Mouse (Mus musculus) kidney, adult 2 months (tissue): ENCODE results near the gene Rbfox1. TPM values are rescaled to one million over a fixed set of nuclear protein-coding genes. Genes with fewer than 3 reads are reported as not detected.

Experiments
- DNase-seq: peaks from one replicate; pipeline ENCODE4 v3.0.0; 2021
- H3K27ac ChIP-seq: fragments of 200-500 bp; 2 replicates; pipeline ENCODE4 v1.5.1; 2012; ENCODE audit warnings: low read depth, low read length, control low read depth, inconsistent platforms; ENCODE audit not compliant: insufficient read depth
- H3K27me3 ChIP-seq: fragments of 200-500 bp; replicated peaks from 2 replicates; pipeline ENCODE4 v1.6.1; 2012; ENCODE audit warnings: mild to moderate bottlenecking, moderate library complexity, low read length, inconsistent platforms; ENCODE audit not compliant: control insufficient read depth, insufficient read depth
- H3K36me3 ChIP-seq: fragments of 200-500 bp; 2 replicates; pipeline ENCODE4 v1.6.1; 2012; ENCODE audit warnings: mild to moderate bottlenecking, moderate library complexity, low read length, inconsistent platforms; ENCODE audit not compliant: control insufficient read depth, insufficient read depth
- H3K4me1 ChIP-seq: fragments of 200-500 bp; 2 replicates; pipeline ENCODE4 v1.6.1; 2011; ENCODE audit warnings: low read length; ENCODE audit not compliant: control insufficient read depth, insufficient read depth
- H3K4me3 ChIP-seq: fragments of 200-500 bp; 2 replicates; pipeline ENCODE4 v1.5.1; 2011; ENCODE audit warnings: mild to moderate bottlenecking, low read depth, low read length, control low read depth; ENCODE audit not compliant: insufficient read depth
- CTCF ChIP-seq: fragments of 200-500 bp; conservative IDR thresholded peaks from 2 replicates; pipeline ENCODE4 v1.5.1; 2011; ENCODE audit warnings: low read depth, mild to moderate bottlenecking, control low read depth, low read length, moderate library complexity, mixed read lengths; ENCODE audit not compliant: insufficient read depth, insufficient read length
- POLR2A ChIP-seq: fragments of 200-500 bp; IDR thresholded peaks from one replicate; pipeline ENCODE4 v1.6.1; 2011; ENCODE audit warnings: low read depth, low read length, control low read depth
- WGBS: fragments of 180-500 bp; shearing (Covaris S2); methylation state at CpG from one replicate; pipeline ENCODE4 v1.1.7; 2018; 5-methylcytosine and 5-hydroxymethylcytosine counted together
- polyA plus RNA-seq: library from polyadenylated mRNA; depleted of rRNA; stranded (reverse); fragments of >200 nt; gene quantifications from 2 replicates; pipeline ENCODE4 v1.2.3, GENCODE M21; 2012

The Rbfox1 gene
- polyA plus RNA-seq, 1 experiment = 4.2 TPM

DNA sequence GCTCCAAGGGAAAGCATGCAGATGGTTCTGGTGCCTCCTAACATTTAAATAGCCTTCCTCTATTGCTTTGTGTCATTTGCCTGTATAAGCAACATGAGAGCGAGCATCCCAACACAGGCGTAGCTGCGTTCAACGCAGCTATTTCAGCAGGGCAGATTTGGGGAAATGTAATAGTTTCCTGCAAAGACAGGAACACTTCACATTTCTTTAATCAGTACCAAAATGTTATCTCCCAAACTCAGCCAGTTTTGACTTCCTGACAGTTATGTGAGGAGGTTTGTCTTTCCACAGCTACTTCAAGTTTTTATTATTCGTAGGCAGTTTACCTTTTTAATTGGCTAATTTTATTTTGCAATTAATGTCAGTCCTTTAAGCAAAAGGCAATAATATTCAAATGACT lies 1149.1 kb downstream of the Rbfox1 start:
- TF ChIP-seq POLR2A (no peak), CTCF (no peak)
- no peaks in the 10 kb centered on the region for H3K27me3 ChIP-seq
- H3K36me3 ChIP-seq = no peaks in the 10 kb centered on the region
- no peak for DNase-seq
- H3K4me1 ChIP-seq = no peaks in the 10 kb centered on the region
- no peak overlapping the region for H3K27ac ChIP-seq
- WGBS = 70% methylated on average over 5 of the region's 5 CpGs
- no peak overlapping the region for H3K4me3 ChIP-seq

DNA sequence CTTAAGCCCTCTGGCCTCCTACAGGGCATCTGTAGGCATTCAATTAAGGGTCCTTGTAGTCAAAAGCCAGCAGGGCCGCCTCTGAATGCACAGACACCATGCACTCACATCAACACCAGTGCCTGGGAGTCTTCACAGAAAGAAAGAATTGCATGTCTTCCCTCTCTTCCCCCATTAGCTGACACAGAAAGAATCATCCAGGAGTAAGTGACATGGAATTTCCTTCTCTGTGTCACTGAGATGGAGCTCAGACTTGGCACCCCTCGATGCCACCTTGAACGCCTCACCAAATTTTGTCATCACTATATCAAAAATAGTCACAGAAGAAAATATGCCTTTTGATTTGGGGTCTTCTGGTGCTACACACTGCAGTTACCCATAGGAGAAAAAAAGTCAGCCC lies 1151.4 kb downstream of the Rbfox1 start:
- no peak for DNase-seq
- 88% methylated on average over 3 of the region's 3 CpGs for WGBS
- no peak for TF ChIP-seq CTCF
- TF ChIP-seq POLR2A = no peak
- no peak overlapping the region for H3K27ac ChIP-seq
- H3K4me1 ChIP-seq = no peaks in the 10 kb centered on the region
- H3K4me3 ChIP-seq = no peak overlapping the region
- H3K27me3 ChIP-seq = no peaks in the 10 kb centered on the region
- no peaks in the 10 kb centered on the region for H3K36me3 ChIP-seq

- no peak for DNase-seq
- no peaks in the 10 kb centered on the region for H3K27me3 ChIP-seq
- TF ChIP-seq CTCF = no peak
- no peak for TF ChIP-seq POLR2A
- no peak overlapping the region for H3K4me3 ChIP-seq
- 83% methylated on average over 8 of the region's 8 CpGs for WGBS
- H3K4me1 ChIP-seq = no peaks in the 10 kb centered on the region
- H3K27ac ChIP-seq = no peak overlapping the region
- H3K36me3 ChIP-seq = no peaks in the 10 kb centered on the region
These were observed 1151.8 kb downstream of the Rbfox1 start for GRCm38 (mm10) chr16:7036988-7037387.

- no peak overlapping the region for H3K27ac ChIP-seq
- H3K27me3 ChIP-seq = no peaks in the 10 kb centered on the region
- TF ChIP-seq CTCF (no peak), POLR2A (no peak)
- no peaks in the 10 kb centered on the region for H3K36me3 ChIP-seq
- 5% methylated on average over 18 of the region's 18 CpGs for WGBS
- H3K4me1 ChIP-seq = no peaks in the 10 kb centered on the region
- H3K4me3 ChIP-seq = no peak overlapping the region
- DNase-seq = no peak
These were observed 1153.6 kb downstream of the Rbfox1 start for GRCm38 (mm10) chr16:7038639-7039260.

DNA sequence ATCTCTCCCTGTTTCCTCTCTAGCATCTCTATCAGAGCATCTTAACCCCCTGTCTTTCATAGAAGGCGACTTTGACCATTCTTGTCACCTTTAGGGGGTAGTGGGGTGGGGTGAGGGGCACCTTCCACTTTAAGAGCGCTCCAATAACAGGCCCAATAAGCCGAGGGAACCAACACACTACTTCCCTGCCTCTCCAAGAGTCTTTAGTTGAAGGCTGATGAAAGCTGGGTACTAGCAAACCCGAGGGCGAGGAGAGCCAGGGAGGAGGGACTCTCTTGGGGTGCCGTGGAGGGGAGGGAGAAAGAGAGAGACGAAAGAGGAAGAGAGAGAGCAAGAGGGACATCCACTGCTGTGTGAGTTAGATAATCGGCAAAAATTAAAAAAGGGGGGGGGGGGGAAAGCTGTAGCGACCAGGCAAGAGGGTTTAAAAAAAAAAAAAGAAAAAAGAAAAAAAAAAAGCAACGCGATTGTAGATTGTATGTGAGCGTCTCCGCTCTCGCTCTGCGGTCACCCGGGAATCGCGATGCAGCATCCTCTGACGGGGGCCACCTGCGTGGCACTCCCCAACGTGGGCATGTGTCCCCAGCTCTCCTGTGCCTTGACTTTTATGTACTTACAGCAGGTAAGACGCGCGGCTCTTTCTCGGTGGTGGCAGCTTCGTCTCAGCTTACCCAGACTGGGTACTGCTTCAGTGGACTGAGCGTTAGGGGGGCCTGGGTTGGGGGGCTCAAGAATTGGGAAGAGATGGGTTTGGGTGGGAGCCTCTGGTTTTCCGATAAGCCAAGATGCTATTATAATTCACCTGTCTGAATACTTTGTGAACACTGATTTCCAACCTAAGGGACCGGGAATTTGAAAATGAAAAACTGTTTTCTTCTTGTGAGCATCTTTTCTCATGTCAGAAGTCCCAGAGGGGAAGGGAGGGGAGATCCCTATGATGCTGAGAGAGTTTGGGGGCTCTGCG lies 1154.5 kb downstream of the Rbfox1 start:
- H3K36me3 ChIP-seq = no peaks in the 10 kb centered on the region
- H3K4me3 ChIP-seq = no peak overlapping the region
- no peaks in the 10 kb centered on the region for H3K4me1 ChIP-seq
- TF ChIP-seq POLR2A = no peak
- no peak for TF ChIP-seq CTCF
- no peak for DNase-seq
- no peak overlapping the region for H3K27ac ChIP-seq
- 4% methylated on average over 29 of the region's 30 CpGs for WGBS
- H3K27me3 ChIP-seq = no peaks in the 10 kb centered on the region

GRCm38 (mm10) chr16:7040691-7041090 lies 1155.5 kb downstream of the Rbfox1 start:
- no peak for TF ChIP-seq POLR2A
- TF ChIP-seq CTCF = no peak
- no peak for DNase-seq
- Histone ChIP-seq H3K27ac (no peak overlapping the region), H3K4me1 (no peaks in the 10 kb centered on the region), H3K27me3 (no peaks in the 10 kb centered on the region), H3K4me3 (no peak overlapping the region), H3K36me3 (no peaks in the 10 kb centered on the region)
- WGBS = 40% methylated on average over 6 of the region's 6 CpGs

DNA sequence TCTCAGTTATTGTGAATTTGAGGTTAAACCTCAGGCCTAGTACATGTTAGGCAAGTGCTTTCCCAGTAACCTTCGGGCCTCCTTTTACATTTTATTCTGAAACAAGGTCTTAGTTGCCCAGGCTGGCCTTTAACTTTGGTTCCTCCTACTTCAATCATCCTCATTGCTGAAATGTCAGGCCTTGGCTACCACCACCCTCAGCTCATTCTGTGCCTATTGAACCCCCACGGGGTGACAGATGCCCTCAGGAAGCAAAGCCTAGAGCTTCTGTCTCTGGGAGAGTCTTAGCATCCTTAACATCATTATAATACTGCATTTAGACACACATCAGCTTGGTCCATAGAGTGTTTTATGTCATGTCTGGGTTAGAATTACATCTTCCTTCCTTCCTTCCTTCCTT lies 1162.3 kb downstream of the Rbfox1 start:
- Histone ChIP-seq H3K27ac (no peak overlapping the region), H3K4me3 (no peak overlapping the region), H3K4me1 (no peaks in the 10 kb centered on the region), H3K27me3 (no peaks in the 10 kb centered on the region), H3K36me3 (no peaks in the 10 kb centered on the region)
- TF ChIP-seq POLR2A (no peak), CTCF (no peak)
- 80% methylated on average over 2 of the region's 2 CpGs for WGBS
- DNase-seq = no peak
